Mouse (Mus musculus) kidney, adult 2 months (tissue): Measurements from ENCODE around the gene Tubb4a.

ENCODE experiments used
- CTCF ChIP-seq: fragments of 200-500 bp; conservative IDR thresholded peaks from 2 replicates; pipeline ENCODE4 v1.5.1; 2011; ENCODE audit warnings: low read depth, mild to moderate bottlenecking, control low read depth, low read length, moderate library complexity, mixed read lengths; ENCODE audit not compliant: insufficient read depth, insufficient read length
- POLR2A ChIP-seq: fragments of 200-500 bp; IDR thresholded peaks from one replicate; pipeline ENCODE4 v1.6.1; 2011; ENCODE audit warnings: low read depth, low read length, control low read depth

DNA sequence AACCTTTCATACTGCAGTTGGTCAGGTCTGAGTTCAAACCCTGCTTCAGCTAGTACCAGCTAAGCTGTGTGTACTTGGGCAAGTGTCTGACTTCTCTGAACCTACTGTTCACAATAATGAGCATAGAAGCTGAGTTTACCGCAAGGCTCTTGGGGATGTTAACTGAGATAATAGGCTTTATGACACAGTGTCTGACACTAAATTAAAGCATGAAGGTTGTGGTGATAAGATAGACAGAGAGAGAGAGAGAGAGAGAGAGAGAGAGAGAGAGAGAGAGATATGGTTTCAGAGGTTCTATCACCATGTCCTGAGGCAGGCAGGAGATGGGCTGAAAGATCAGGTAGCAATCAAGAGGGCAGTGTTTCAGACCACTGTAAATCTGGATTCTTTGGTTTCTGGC is 22.4 kb upstream of the Tubb4a start:
- TF ChIP-seq CTCF (no peak), POLR2A (no peak)
